Mouse (Mus musculus): ENCODE results near the gene Xylt2.
A peak's percentile ranks its signal among the peaks of the same experiment; 100 is the strongest.

DNA sequence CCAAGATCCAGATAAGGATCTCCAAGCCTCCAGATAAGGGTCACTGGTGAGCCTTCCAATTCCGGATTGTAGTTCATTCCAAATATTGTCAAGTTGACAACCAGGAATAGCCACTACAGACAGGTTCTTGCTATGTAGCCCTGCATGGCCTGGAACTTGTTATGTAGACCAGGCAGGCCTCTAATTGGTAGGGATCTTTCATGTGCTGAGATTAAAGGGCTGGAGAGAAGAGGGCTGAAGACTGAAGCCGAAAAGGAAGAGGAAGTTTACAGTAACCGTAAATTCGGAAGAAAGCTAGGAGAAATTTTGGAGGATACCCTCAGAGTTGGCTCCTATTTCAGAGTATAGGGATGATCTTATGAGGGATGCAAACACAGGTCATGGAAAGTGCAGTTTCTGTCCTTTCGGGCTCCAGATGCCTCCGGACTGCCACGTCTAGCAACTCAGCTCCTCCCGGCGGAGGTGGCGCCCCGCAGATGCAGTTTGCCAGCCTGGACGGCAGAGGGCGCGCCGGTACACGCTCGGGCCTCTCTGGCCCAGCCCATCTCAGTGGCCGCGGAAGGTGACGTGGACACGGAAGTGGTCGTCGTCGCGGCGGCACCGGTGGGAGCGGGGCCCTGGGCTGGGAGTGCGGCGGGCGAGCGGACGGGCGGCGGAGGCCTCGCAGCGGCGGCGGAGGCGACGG lies 48.0 kb downstream of the Xylt2 start, which contains the start of gene Lrrc59:
- TF ChIP-seq CTCF (IDR thresholded peaks at IDR 0.05; ENCODE audit: low read depth, low read length) = peak; percentile 52
- no peak for TF ChIP-seq POLR2A (IDR thresholded peaks at IDR 0.05; ENCODE audit: borderline replicate concordance, low read depth, low read length)
